Mouse (Mus musculus) erythroid progenitor cell, adult 5-6 weeks (primary cell): ENCODE results near the gene Myh7. TPM values are rescaled to one million over a fixed set of nuclear protein-coding genes. Genes with fewer than 3 reads are reported as not detected.
"Not testable (repeated sequence)": the region's sequence is repeated elsewhere in the genome, so short reads cannot be mapped to it uniquely, and the experiment has no call there.

Source experiments
- ATAC-seq: replicated peaks from 2 replicates; pipeline ENCODE4 v1.8.0; 2016; ENCODE audit warnings: moderate number of reproducible peaks, mild to moderate bottlenecking, moderate TSS enrichment, inconsistent platforms; ENCODE audit not compliant: poor library complexity, low FRiP score, severe bottlenecking
- total RNA-seq, 2 experiments: library from RNA; stranded (forward) in 1 of 2; stranded (reverse) in 1 of 2; fragments of 150-400 nt in 1 of 2; fragments of 186-747, 209-891 nt in 1 of 2; gene quantifications; 2 replicates each; pipeline versions ENCODE4 v1.2.3 to v1.2.4; 2015 to 2017; ENCODE audit warnings: low replicate concordance in 2 of 2

The Myh7 gene
- not detected in 2 replicates for total RNA-seq (2015; ENCODE audit: low replicate concordance)
- total RNA-seq (2017; ENCODE audit: low replicate concordance), result not detected in 2 replicates

- ATAC-seq, result no peak
Observed at GRCm38 (mm10) chr14:54994136-54994868, at the start of gene Myh7. Gene Myh7, minus strand, starts transcription at chr14:54994626.

GRCm38 (mm10) chr14:55043694-55044093 is 49.3 kb upstream of the Myh7 start:
- not testable (repeated sequence) for ATAC-seq

GRCm38 (mm10) chr14:55032695-55033225 is 38.3 kb upstream of the Myh7 start:
- no peak for ATAC-seq

GRCm38 (mm10) chr14:55029034-55029698 is 34.7 kb upstream of the Myh7 start:
- ATAC-seq, result no peak

- no peak for ATAC-seq
Observed at GRCm38 (mm10) chr14:55028333-55028835, 34.0 kb upstream of the Myh7 start.

- ATAC-seq, result no peak
Observed at GRCm38 (mm10) chr14:55027653-55028052, 33.2 kb upstream of the Myh7 start.

GRCm38 (mm10) chr14:55027251-55027650 is 32.8 kb upstream of the Myh7 start:
- no peak for ATAC-seq

- no peak for ATAC-seq
Observed at GRCm38 (mm10) chr14:55025527-55025926, 31.1 kb upstream of the Myh7 start.

- ATAC-seq, result no peak
Observed at GRCm38 (mm10) chr14:55024236-55024635, 29.8 kb upstream of the Myh7 start.

- no peak for ATAC-seq
Observed at GRCm38 (mm10) chr14:55023011-55023410, 28.6 kb upstream of the Myh7 start.

GRCm38 (mm10) chr14:55020394-55020793 is 26.0 kb upstream of the Myh7 start:
- no peak for ATAC-seq

- ATAC-seq, result no peak
Observed at GRCm38 (mm10) chr14:55016876-55017275, 22.4 kb upstream of the Myh7 start.

GRCm38 (mm10) chr14:55015767-55016111 is 21.3 kb upstream of the Myh7 start:
- no peak; the same call in 1 of the 2 replicates for ATAC-seq

GRCm38 (mm10) chr14:55014991-55015766 is 20.8 kb upstream of the Myh7 start, which contains the start of gene Ngdn:
Gene Ngdn, plus strand, starts transcription at chr14:55015454.
- ATAC-seq, result peak; percentile 93

GRCm38 (mm10) chr14:55014591-55014990 is 20.2 kb upstream of the Myh7 start:
- ATAC-seq, result peak; percentile 51

- no peak for ATAC-seq
Observed at GRCm38 (mm10) chr14:55011116-55011515, 16.7 kb upstream of the Myh7 start.

- ATAC-seq, result no peak
Observed at GRCm38 (mm10) chr14:55008417-55008816, 14.0 kb upstream of the Myh7 start.

GRCm38 (mm10) chr14:55007120-55007908 is 12.9 kb upstream of the Myh7 start:
- ATAC-seq, result no peak

GRCm38 (mm10) chr14:55006541-55006940 is 12.1 kb upstream of the Myh7 start:
- ATAC-seq, result no peak
